Mouse (Mus musculus): ENCODE measurements around the gene Tuft1.
"Not testable (repeated sequence)": the region's sequence is repeated elsewhere in the genome, so short reads cannot be mapped to it uniquely, and the experiment has no call there.

GRCm38 (mm10) chr3:94659142-94659748 is 573 bp upstream of the Tuft1 start:
- TF ChIP-seq CTCF, POLR2A (IDR thresholded peaks at IDR 0.05; ENCODE audit: extremely low read depth, insufficient read depth, low read length): not testable (repeated sequence)

Measured in cortical plate, adult 2 months (tissue).